Mouse (Mus musculus) cerebellum, adult (tissue): Measurements from ENCODE around the gene Capn15.
A peak's percentile ranks its signal among the peaks of the same experiment; 100 is the strongest.

Experiments used
- ATAC-seq: cut with Nextera tagmentation; 2 replicates; pipeline ENCODE4 v1.9.2; 2017; ENCODE audit warnings: mild to moderate bottlenecking, moderate library complexity, mixed read lengths; ENCODE audit not compliant: insufficient number of reproducible peaks, low FRiP score, low TSS enrichment

Capn15 gene

DNA sequence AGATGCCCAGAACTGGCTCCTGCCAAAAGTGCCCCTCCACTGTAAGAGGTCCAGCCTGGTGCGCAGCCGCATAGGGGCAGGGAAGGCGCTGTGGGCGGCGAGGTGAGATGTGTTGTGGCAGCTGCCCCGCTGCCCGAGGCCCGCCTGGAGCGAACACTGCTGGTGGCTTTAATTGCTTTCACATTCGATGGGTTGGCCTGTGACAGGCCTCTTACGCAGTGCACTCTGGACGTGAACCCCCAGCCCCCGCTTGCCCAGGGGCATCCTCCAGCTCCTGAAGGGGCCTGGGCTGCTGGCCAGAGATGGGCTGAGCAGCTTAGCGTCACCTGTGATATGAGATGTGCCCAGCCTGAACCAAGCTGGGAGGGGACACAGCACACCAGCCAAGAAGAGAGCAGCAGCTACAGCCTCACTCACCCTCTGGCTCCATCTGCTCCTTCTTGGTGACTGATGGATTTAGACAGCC is 28.0 kb downstream of the Capn15 start:
- ATAC-seq, result no peak

DNA sequence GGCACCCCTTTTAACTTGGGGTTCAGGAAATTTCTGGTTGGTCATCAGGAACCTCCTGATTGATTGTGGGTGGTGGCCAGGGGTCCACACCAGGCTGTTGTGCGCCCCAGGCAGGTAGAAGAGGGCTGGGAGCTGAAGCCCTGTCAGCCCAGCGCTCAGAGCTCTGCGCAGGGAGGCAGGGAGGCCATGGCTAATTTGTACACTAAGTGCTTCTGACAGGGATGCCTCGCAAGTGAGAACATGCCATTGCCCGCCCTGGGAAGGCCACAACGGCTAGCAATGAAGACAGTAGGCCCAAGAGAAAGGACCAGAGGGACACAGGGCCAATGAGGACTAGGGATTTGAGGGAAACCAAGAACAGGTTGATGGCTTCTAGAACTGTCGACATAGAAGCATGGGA is 29.0 kb downstream of the Capn15 start:
- ATAC-seq, result no peak

DNA sequence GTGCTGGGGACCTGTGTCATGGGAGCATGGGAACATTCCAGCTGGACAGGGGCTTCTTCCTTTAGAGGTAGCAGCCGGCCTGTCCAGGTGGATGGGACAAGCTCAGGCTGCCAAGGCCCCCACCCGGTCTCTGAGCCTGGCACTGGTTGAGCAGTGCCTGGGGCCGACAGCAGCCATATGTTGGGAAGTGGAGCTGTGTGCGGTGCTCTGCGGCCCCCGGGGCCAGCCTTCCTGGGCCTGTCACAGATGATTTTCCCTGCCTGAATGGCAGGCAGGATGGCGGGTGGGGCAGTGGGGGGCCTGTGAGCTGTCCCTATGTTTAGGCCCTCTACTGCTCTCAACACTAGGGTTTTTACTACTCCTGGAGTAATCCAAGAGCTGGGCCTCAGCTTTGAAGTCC is 29.4 kb downstream of the Capn15 start:
- peak; percentile 71 for ATAC-seq

DNA sequence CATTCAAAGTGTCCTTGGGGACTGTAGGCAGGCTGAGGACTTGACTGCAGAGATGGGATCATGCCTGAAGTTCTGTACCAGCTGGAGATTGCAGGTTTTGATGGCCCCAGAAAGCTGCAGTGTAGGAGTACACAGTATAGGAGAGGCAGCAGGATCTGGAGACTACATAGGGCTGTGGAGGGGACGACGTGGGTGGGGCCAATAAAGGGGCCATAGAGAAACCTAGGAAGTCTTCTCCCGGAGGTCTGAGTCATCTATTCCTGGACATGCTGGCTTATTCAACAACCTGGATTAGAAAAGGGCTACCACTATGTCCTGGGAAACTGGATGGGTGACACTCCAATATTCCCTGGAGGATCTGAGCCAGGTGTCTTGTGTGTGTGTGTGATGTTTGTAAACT is 29.9 kb downstream of the Capn15 start:
- ATAC-seq, result no peak

DNA sequence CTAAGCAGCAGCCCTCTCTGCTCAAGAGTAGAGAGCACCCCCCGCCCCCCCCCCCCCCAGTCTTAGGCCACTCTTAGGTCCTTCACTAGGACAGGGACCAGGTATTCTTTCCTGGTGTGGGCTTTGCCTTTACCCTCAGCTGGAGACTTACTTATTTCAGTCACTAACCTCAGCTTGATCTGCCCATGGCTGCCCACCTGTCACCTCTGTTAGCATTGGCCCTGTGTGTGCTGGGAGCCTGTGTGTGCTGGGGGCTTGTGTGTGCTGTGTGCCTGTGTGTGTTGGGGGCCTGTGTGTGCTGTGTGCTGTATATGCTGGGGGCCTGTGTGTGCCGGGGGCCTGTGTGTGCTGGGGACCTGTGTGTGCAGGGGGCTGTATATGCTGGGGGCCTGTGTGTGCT is 30.9 kb downstream of the Capn15 start:
- no peak for ATAC-seq

DNA sequence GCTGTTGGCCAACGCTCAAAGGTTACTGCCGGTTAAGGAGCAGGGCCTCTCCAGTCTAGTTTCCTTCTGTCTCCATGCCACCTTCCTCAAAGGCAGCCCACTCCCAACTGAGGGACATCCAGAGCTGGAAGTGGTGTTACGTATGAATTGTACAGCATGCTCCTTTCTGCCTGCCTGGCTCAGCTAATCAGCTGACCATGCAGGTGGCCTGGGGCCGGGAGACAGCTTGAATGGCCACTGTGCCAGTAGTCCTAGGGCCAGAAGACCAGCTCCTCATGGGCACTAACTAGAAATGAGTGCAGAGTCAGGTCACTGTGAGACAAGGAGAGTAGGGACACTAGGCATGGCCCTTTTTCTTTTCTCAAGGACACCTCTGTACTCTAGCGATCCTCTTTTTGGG is 32.4 kb downstream of the Capn15 start:
- ATAC-seq, result peak; percentile 21; the same call in 1 of the 2 replicates

DNA sequence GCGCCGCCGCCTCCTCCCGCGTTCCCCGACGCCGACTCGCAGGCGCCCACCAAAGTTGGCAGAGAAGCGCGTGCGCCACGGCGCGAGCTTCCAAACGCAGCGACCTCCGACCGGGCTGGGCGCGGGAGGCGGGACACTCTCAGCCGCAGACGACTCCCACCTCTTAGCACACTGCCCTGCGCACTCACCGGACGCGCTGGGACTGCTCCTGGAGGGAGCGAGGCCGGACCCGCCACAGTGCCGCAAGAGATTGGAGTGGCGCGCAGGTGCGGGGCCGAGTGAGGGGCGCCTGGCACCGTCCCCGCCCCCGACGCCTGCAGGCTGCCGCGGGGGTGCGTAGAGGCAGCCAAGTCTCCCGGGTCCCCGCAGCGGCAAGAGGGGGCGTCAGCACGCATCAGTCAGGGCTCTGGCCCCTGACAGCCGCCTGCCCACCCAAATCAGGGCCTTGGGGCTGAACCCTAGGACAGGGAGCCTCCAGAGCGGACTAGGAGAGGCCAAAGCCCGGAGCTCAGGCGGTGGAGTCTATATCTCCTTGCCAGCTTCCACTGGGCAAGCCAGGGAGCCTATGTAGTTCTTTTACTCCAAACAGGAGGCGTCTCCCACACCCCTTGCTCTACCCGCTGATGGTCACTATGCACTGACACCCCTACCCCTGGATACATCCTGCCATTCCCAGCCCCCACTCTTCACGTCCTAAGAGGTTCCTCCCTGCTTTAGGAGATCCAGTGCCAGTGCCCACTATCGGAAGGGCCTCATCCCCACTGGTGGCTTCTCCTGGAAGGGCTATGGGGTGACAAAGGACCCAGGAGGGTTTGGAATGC is 33.6 kb downstream of the Capn15 start, which contains the start of gene A930017K11Rik:
A930017K11Rik (minus strand) TSS at position 763 of the 821 bp plus-strand sequence.
- ATAC-seq, result no peak

DNA sequence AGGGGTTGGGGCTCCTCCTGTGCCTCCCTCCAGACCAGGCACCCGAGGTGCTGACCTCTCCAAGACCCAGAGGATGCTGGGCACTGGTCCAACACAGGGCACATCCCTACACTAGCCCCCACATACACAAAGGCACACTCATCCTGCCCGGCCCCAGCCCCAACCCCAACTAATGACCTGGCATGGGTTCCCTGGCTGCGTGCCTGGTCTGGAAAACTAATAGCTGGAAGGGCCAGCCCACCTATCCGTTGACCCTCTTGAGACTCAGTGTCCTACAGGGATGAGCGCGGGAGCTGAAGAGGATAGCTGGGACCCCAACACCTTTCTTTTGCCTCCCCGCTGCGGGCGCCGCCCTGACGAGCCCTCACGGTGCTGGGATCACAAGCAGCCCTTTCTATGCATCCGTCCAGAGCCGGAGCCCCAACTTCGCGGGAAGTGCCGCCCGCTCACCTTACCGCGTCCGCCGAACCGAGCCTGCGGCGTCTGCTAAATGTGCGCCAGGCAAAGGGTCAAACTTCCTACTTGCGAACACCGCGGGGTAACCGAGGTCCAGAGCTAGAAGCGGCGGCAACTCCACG is 34.3 kb downstream of the Capn15 start:
- no peak for ATAC-seq

DNA sequence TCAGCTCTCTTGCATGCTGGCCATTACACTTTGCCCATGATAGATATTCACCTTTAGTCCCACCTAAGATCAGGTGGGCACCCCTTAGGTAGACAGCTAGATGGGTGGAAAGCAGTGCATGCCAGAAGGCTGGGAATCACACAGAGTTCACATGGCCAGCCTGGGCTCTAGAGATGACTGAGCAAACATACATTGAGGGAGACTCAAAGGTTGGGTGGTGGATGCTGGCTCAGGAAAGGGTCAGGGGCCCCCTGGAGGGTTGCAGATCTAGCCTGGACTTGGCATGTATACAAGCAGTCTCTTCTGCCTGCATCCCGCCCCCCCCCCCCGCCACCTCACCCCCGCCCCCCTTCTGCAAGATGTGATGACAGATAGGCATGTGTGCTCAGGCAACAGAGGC is 34.9 kb downstream of the Capn15 start:
- ATAC-seq, result no peak

DNA sequence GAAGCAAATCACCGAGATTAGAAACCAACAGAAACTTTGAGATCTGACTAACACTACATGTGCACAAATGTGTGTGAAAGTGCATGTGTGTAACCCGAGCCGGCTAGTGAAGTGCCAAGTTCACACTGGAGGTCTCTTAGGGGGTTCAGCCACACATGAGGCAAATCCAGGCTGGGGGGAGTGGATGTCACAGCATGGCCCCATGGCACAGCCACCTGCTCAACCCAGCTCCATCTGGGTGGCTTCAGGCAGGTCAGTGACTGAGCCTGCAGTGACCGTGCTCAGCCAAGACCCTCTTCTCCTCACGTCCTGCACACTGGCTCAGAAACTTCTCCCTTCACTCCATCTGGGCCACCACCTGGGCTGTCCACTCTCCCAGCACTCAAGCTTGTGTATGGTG is 35.6 kb downstream of the Capn15 start:
- ATAC-seq, result no peak

DNA sequence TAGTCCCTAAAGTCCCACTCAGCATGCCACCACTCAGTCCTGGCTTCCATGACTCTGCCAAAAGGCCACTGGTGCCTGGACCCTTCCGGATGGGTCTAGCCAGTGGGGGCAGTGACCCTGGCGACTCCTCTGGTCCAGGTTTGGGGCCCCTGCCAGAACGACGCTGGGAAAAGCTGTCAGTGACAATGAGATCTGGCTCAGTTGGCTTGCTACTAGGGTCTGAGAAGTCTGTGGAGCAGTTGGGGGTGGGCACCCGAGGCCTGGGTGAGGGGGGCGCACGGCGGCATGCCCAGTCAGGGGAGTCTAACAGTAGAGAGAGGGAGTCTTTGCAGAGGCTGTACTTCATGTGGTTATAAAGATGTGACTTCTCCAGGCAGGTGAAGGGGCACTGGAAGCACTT is 37.5 kb downstream of the Capn15 start:
- no peak for ATAC-seq

DNA sequence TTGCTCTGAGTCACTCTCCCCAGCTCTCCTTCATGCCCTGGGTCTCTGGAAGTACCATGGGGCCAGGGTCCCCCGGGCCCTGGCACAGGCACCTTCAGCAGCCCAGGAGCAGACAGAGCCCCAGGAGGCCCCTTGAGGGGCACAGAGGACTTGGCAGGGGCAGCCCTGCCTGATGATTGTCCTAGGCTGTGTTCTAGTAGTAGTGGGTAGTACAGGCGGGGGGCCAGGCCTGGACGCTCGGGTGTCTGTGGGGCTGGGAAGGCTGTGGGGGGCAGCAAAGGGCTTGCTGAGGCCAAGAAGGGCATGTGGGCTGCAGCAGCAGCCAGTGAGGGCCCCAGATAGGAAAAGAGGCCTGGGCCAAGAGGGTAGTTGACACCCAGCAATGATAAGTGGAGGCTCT is 38.0 kb downstream of the Capn15 start:
- ATAC-seq, result no peak

DNA sequence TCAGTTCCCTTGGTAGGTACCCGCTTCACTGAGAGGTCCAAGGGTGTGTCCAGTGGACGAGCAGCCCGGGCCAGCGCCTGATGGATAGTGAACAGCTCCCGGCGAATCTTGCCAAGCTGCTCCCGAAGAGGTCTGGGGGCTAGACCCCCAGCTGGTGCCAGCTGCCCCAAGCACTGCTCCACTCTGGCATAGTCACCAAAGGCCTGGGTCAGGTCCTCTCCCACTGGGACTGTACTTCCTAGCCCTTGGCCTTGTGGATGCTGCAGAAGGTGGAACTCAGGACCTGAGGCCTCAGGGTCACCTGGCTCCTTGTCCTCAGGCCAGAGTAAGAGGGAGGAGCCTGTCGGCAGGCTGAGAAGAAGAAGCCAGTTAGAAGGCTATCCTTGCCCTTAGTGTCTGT is 38.7 kb downstream of the Capn15 start:
- ATAC-seq, result no peak

DNA sequence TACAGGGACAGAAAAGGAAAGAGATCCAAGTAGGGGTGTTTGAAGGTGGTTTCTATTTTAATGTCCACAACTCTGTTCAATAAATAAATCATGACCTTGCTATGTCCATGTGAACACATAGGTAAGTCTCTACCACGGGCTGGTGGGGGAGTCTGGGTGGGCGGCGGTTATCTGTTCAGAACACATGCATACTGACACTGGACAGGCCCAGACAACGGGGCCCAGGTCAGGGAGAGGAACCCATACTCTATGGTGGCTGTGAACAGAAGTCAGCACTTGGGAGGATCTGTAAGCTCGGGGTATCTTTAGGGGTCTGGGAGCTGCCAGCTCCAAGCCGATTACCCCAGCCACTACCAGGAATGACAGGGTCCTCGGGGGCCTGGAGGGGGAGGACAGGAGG is 39.2 kb downstream of the Capn15 start:
- ATAC-seq, result no peak

DNA sequence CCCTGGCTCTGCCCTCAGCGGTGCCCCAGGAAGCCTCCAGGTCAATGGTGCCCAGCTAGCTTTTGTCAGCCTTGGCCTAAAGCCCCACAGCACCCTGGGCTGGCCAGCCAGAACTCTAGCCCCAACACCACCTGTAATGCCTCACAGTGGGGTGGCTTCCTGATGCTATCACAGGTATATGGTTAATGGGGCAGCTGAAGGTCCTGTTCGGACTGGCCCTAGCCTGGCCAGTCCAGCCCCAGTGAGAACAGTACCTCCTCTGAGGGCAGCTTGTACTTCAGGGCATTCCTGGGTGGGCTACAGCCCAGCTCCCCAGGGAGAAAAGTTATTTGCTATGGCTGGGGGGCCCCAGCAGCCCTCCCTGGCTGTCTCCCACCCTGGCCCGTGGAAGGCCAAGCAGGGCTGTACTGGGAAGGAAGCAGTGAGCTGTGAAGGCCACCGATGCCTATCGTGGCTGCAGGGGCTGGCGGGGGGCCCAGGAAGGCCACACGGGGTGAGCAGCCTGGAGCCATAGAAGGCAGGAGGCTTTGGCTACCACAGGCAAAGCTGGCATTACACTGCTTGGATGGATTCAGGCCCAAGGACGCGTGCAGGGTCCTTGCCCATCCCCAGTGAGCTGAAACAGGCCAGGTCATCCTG is 40.0 kb downstream of the Capn15 start:
- ATAC-seq, result no peak

DNA sequence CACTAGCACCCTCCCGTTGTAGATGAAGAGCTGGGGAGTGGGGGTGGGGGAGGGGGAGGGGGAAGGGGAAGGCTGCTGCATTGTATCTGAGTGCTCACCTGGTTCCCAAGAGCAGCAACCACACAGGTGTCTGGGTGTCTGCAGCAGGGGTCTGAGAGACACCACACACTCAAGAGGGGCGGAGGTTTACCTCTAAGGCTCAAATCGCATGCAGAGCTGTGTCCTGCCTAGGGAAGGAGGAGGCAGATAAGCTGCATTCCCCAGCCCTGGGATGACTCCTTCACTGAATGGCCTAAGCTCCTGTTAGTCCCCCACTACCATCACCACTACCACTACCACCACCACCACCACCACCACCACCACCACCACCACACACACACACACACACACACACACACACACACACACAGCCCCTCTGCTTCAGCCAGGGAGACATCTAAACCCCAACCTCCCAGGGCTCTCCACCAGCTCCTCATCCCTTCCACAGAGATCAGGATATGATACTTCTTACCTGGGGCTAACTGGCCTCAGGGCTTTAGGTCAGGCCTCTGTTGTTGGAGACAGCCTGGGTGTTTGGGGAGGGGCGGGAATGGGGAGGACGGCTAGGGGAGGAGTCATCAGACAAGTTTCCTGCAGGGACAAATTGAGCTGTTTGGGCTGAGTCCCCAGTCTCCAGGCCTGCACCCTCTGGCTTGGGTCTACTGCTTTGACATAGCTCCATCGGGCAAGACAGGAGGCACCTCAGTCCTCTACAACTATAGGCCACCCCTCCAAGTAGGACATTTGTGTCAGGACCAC is 41.0 kb downstream of the Capn15 start, which contains the start of the genes Pigq and Nhlrc4:
Pigq (minus strand) TSS at position 571 of the 798 bp plus-strand sequence.
Nhlrc4 (minus strand) TSS at position 596 of the 798 bp plus-strand sequence.
- no peak for ATAC-seq

DNA sequence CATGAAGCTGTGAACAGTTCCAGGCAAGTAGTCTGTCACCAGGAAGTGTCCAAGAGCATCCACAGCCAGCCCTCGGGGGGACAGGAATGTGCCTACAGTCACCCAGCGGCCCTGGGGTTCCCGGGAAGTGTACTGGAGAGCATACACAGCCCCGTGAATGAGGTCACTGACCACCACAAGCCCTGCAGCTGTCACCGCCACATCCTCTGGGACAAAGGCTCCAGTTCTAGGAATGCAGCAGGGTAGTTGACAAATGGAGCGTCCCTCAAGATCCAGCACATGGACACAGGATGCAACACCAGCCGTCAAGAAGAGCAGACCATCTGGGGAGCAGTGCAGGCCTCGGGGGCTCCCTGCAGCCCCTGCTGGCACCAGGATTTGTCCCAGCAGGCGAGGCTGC is 41.8 kb downstream of the Capn15 start:
- ATAC-seq, result no peak

DNA sequence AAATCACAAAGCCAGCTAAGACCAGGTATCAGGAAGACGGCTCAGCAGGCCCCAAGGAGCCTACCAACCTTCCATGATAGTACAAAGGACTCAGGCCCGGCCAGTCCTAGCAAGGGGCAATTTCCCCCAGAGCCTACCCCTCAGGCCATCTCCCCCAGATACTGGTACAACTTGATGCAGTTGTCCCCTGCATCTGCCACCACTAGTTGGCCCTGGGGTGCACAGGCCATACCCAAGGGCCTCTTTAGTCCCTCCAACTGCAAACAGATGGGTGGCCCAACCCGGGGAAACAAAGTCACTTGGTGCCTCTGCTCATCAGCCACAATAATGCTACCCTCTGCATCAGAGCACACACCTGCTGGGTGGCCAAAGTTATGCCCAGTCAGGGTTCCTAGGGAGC is 42.4 kb downstream of the Capn15 start:
- no peak for ATAC-seq

DNA sequence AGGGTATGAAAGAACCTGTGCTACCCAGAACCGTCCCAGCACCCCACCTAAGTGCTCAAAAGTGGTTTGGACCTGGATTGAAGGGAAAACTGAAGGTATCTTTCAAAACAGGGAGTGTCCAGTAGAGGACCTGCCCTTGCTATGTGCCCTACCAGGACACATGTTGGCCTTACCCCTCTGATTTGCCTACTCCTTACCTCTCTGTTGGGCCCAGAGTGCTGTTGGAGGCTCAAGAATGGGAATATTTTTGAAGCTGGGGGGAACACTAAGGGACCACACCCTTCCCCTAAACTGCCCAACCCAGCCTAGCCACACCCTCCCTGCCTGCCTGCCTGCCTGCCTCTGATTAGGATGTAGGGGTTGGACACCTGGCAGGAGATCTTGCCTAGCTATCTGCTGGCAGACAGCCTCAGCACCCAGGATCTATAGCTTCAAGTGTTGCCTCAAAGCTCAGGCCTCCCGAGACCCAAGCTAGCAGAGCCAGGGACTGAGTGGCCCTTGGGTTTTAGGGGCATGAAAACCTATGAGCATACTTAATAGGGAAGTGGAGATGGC is 42.9 kb downstream of the Capn15 start:
- no peak for ATAC-seq
